In the genomic region with DNA sequence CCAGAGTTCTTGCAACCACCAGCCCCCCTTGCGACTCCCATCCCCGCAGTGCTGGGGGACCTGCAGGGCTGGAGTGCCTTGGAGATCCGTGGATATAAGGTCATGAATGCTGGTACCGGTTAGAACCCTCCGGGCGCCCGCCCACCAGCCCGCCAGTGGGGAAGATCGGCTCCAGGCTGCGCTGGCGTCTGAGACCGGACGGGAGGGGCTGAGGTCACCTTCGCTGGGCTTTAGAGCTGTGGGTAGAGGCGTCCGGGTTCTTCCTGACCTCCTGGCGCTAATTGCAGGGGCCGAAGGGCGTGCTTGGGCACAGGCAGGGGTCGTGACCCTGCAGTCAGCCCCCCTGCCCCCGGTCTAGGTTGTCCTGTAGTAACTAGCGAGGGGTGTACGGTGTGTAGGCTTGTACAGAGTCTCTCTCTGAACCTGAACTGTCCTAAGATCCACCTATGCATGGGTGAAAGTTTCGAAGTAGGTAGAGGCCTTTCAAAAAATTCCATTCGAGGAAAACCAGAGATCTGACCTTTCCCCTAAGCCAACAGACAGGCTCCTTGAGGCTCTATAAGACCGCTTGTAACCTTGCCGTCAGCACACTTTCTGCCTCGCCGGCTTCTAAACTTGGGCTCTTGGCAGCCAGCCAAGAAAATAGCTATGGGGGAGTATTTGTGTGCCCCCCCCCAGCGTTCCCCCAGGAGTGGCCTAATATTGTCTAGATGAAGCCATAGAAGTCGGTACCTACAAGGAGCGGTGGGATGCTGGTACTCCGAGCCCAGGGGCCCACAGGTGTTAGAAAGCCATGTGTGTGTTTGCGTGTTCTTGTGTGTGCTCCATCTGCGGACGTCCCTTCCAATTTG, we compare ENCODE assay signal across 12 mouse cellular contexts. TPM values are rescaled to one million over a fixed set of nuclear protein-coding genes. Genes with fewer than 3 reads are reported as not detected.
A peak's percentile ranks its signal among the peaks of the same experiment; 100 is the strongest.
DNase-seq lines count a peak whose midpoint lies in the region; ATAC-seq and TF ChIP-seq lines count a peak whose summit lies in the region.
"Had no signal": no experiment of that assay in that cellular context is flagged by ENCODE, and none has a peak within 500 bp of the region (broad histone marks: within the 10 kb centered on the region; RNA-seq: fewer than 3 reads in every experiment).

No protein-coding gene starts in this region.

- H3K4me2 ChIP-seq in heart, embryonic 11.5 days, result peak overlapping the region; percentile 75
- H3K4me2 ChIP-seq in midbrain, embryonic 11.5 days, result no peak overlapping the region
- H3K4me2 ChIP-seq in midbrain, embryonic 15.5 days, result no peak overlapping the region
- peak overlapping the region; percentile 52 for H3K4me2 ChIP-seq in intestine, embryonic 16.5 days (ENCODE audit: low read depth, low read length)
- no peak overlapping the region for H3K4me2 ChIP-seq in stomach, postnatal 0 days (replicated peaks; ENCODE audit: low read depth)

- no peaks in the 10 kb centered on the region for H3K9me3 ChIP-seq in heart, embryonic 11.5 days (replicated peaks; ENCODE audit: control insufficient read depth, low read length)
- H3K9me3 ChIP-seq in midbrain, embryonic 11.5 days (ENCODE audit: control insufficient read depth, low read length), result no peaks in the 10 kb centered on the region
- no peaks in the 10 kb centered on the region for H3K9me3 ChIP-seq in midbrain, embryonic 15.5 days
- no peaks in the 10 kb centered on the region for H3K9me3 ChIP-seq in intestine, embryonic 16.5 days (ENCODE audit: control insufficient read depth, low read length)
- H3K9me3 ChIP-seq in stomach, postnatal 0 days (ENCODE audit: control insufficient read depth, low read length), result no peaks in the 10 kb centered on the region

- H3K27me3 ChIP-seq in heart, embryonic 11.5 days (ENCODE audit: control insufficient read depth, insufficient read depth, low read length), result peaks cover 76% of the 10 kb centered on the region
- peaks cover 91% of the 10 kb centered on the region for H3K27me3 ChIP-seq in midbrain, embryonic 11.5 days (ENCODE audit: control insufficient read depth, insufficient read depth, low read length)
- peaks cover 93% of the 10 kb centered on the region for H3K27me3 ChIP-seq in midbrain, embryonic 15.5 days (replicated peaks)
- H3K27me3 ChIP-seq in intestine, embryonic 16.5 days (replicated peaks; ENCODE audit: control insufficient read depth, insufficient read depth, low read length), result peaks cover 16% of the 10 kb centered on the region; the same call in 1 of the 2 replicates
- H3K27me3 ChIP-seq in stomach, postnatal 0 days (ENCODE audit: control insufficient read depth, insufficient read depth, low read length), result peaks cover 13% of the 10 kb centered on the region; the same call in 1 of the 2 replicates

- H3K36me3 ChIP-seq in heart, embryonic 11.5 days (ENCODE audit: control insufficient read depth, insufficient read depth, low read length), result no peaks in the 10 kb centered on the region
- no peaks in the 10 kb centered on the region for H3K36me3 ChIP-seq in midbrain, embryonic 11.5 days (ENCODE audit: control insufficient read depth, insufficient read depth, low read length)
- no peaks in the 10 kb centered on the region for H3K36me3 ChIP-seq in midbrain, embryonic 15.5 days (replicated peaks)
- 0 out of 2 replicates have a peak, but pooled peaks cover 2% of the 10 kb centered on the region for H3K36me3 ChIP-seq in intestine, embryonic 16.5 days (ENCODE audit: control insufficient read depth, insufficient read depth, low read length)
- 0 out of 2 replicates have a peak, but pooled peaks cover 4% of the 10 kb centered on the region for H3K36me3 ChIP-seq in stomach, postnatal 0 days (ENCODE audit: control insufficient read depth, insufficient read depth, low read length)
- H3K36me3 ChIP-seq: G1E had no signal

- DNase-seq in heart, postnatal 25 days (ENCODE audit: low spot score), result no peak
- DNase-seq in midbrain, embryonic 11.5 days (ENCODE audit: low spot score, missing footprints), result peak; percentile 92
- peak; percentile 26 for DNase-seq in stomach, postnatal 0 days (ENCODE audit: low spot score)
- DNase-seq in gastrocnemius, postnatal 4 days (ENCODE audit: low spot score in 2 of 2), result no peak
- DNase-seq in left cerebral cortex, postnatal 4 days, result no peak

- 5% methylated on average over 36 of the region's 36 CpGs for WGBS in heart, embryonic 11.5 days (ENCODE audit: insufficient replicate concordance)
- WGBS in midbrain, embryonic 11.5 days, result 3% methylated on average over 36 of the region's 36 CpGs
- 2% methylated on average over 36 of the region's 36 CpGs for WGBS in midbrain, embryonic 15.5 days
- WGBS in intestine, embryonic 16.5 days, result 21% methylated on average over 36 of the region's 36 CpGs
- WGBS in stomach, postnatal 0 days, result 15% methylated on average over 36 of the region's 36 CpGs

- TF ChIP-seq EP300 in stomach, postnatal 0 days (optimal IDR thresholded peaks at IDR 0.05), result no peak

- no peak for TF ChIP-seq CTCF in stomach, postnatal 0 days (IDR thresholded peaks at IDR 0.05; ENCODE audit: low read depth)

- H3K9ac ChIP-seq in heart, embryonic 11.5 days (ENCODE audit: low read depth, low read length), result peak overlapping the region; percentile 46; the same call in 1 of the 2 replicates
- no peak overlapping the region for H3K9ac ChIP-seq in midbrain, embryonic 11.5 days (ENCODE audit: low read length)
- H3K9ac ChIP-seq in midbrain, embryonic 15.5 days, result no peak overlapping the region
- peak overlapping the region; percentile 30 for H3K9ac ChIP-seq in intestine, embryonic 16.5 days (ENCODE audit: low read depth, low read length)
- H3K9ac ChIP-seq in stomach, postnatal 0 days (ENCODE audit: low read length), result no peak overlapping the region

- intact Hi-C loops in heart, postnatal 25 days (cut with DNase I), result no loop called here
- intact Hi-C loops in left cerebral cortex, postnatal 4 days (cut with DNase I), result loop anchor here (5.0 kb wide), 1 partner anchor 810 kb away; no protein-coding TSS in a partner anchor

- H3K4me1 ChIP-seq in heart, embryonic 11.5 days (ENCODE audit: control insufficient read depth, insufficient read depth, low read length), result peaks cover 12% of the 10 kb centered on the region
- H3K4me1 ChIP-seq in midbrain, embryonic 11.5 days (ENCODE audit: control insufficient read depth, insufficient read depth, low read length), result no peaks in the 10 kb centered on the region
- 0 out of 2 replicates have a peak, but pooled peaks cover 3% of the 10 kb centered on the region for H3K4me1 ChIP-seq in midbrain, embryonic 15.5 days
- H3K4me1 ChIP-seq in intestine, embryonic 16.5 days (ENCODE audit: control insufficient read depth, insufficient read depth, low read length), result peaks cover 17% of the 10 kb centered on the region
- H3K4me1 ChIP-seq in stomach, postnatal 0 days (replicated peaks; ENCODE audit: control insufficient read depth, insufficient read depth), result no peaks in the 10 kb centered on the region

- 0 out of 2 replicates have a peak, but pooled peaks have one; percentile 32 for ATAC-seq in heart, embryonic 11.5 days (replicated peaks; ENCODE audit: insufficient number of reproducible peaks, low FRiP score, low TSS enrichment)
- ATAC-seq in midbrain, embryonic 11.5 days (ENCODE audit: low FRiP score), result no peak
- no peak for ATAC-seq in midbrain, embryonic 15.5 days (replicated peaks)
- ATAC-seq in intestine, embryonic 16.5 days, result no peak
- ATAC-seq in stomach, postnatal 0 days (ENCODE audit: low FRiP score, low TSS enrichment), result peak; percentile 45; the same call in 1 of the 2 replicates

- H3K27ac ChIP-seq in heart, embryonic 11.5 days (ENCODE audit: low read depth, low read length), result no peak overlapping the region
- no peak overlapping the region for H3K27ac ChIP-seq in midbrain, embryonic 11.5 days (ENCODE audit: low read depth, low read length)
- no peak overlapping the region for H3K27ac ChIP-seq in midbrain, embryonic 15.5 days
- H3K27ac ChIP-seq in intestine, embryonic 16.5 days (ENCODE audit: low read length), result no peak overlapping the region
- H3K27ac ChIP-seq in stomach, postnatal 0 days (replicated peaks), result no peak overlapping the region
- H3K27ac ChIP-seq: left cerebral cortex, adult 2 months had no signal

- H3K4me3 ChIP-seq in heart, embryonic 11.5 days (ENCODE audit: low read depth, low read length), result no peak overlapping the region
- H3K4me3 ChIP-seq in midbrain, embryonic 11.5 days (ENCODE audit: low read depth, low read length), result no peak overlapping the region
- H3K4me3 ChIP-seq in midbrain, embryonic 15.5 days, result no peak overlapping the region
- no peak overlapping the region for H3K4me3 ChIP-seq in intestine, embryonic 16.5 days (ENCODE audit: low read length)
- 0 out of 2 replicates have a peak overlapping the region, but pooled peaks have one; percentile 6 for H3K4me3 ChIP-seq in stomach, postnatal 0 days (ENCODE audit: low read depth, low read length)
- H3K4me3 ChIP-seq: erythroblast, embryonic 14.5 days; left cerebral cortex, adult 2 months; myocyte had no signal

RNA-seq across cellular contexts. Expression of a gene that starts 16.8 kb away (rescaled TPM):
- 12.8 and 14.5 TPM in 2 replicates for polyA plus RNA-seq in heart, embryonic 11.5 days (2014; fragmentation: Nextera tagmentation; extraction: Ambion mirVana)
- total RNA-seq in heart, postnatal 25 days (2021), result 10 to 100 TPM in 1 of 2 experiments, 1 to 10 TPM in 1; 9.3 to 13.2 TPM
- polyA plus RNA-seq in midbrain, embryonic 11.5 days (2014; fragmentation: Nextera tagmentation; extraction: Ambion mirVana), result 1.3 and 1.4 TPM in 2 replicates
- polyA plus RNA-seq in midbrain, embryonic 15.5 days (2015; fragmentation: Nextera tagmentation; extraction: Ambion mirVana), result 2.9 and 4.7 TPM in 2 replicates
- 37.5 and 44.6 TPM in 2 replicates for polyA plus RNA-seq in intestine, embryonic 16.5 days (2015; fragmentation: Nextera tagmentation; extraction: Ambion mirVana)
- polyA plus RNA-seq in stomach, postnatal 0 days (2015; fragmentation: Nextera tagmentation; extraction: Ambion mirVana), result 6.8 and 7.5 TPM in 2 replicates
- total RNA-seq in gastrocnemius, postnatal 4 days (2021), result 10 to 100 TPM; 12.8 to 14.5 TPM
- 1 to 10 TPM; 3.7 to 4.4 TPM for total RNA-seq in left cerebral cortex, postnatal 4 days (2021)
- polyA plus RNA-seq: erythroblast, embryonic 14.5 days; G1E had no signal

Comparison
In these comparisons a context has a peak if more than half of its experiments do, and no peak if none do; other contexts are left out.
1. ATAC-seq: peak in heart, embryonic 11.5 days (single experiment) and stomach, postnatal 0 days (single experiment); none in midbrain, embryonic 11.5 days (single experiment), midbrain, embryonic 15.5 days (single experiment) and intestine, embryonic 16.5 days (single experiment).
2. H3K4me2 ChIP-seq: peak in heart, embryonic 11.5 days (single experiment) and intestine, embryonic 16.5 days (single experiment); none in midbrain, embryonic 11.5 days (single experiment), midbrain, embryonic 15.5 days (single experiment) and stomach, postnatal 0 days (single experiment).
3. H3K9ac ChIP-seq: peak in heart, embryonic 11.5 days (single experiment) and intestine, embryonic 16.5 days (single experiment); none in midbrain, embryonic 11.5 days (single experiment), midbrain, embryonic 15.5 days (single experiment) and stomach, postnatal 0 days (single experiment).
4. DNase-seq: peak in midbrain, embryonic 11.5 days (single experiment) and stomach, postnatal 0 days (single experiment); none in heart, postnatal 25 days (single experiment), gastrocnemius, postnatal 4 days (0 of 2) and left cerebral cortex, postnatal 4 days (single experiment).